Mouse (Mus musculus) megakaryocyte-erythroid progenitor cell, adult 5 weeks (primary cell): Measurements from ENCODE around the gene 5730522E02Rik. TPM values are rescaled to one million over a fixed set of nuclear protein-coding genes. Genes with fewer than 3 reads are reported as not detected.

Experiments
- polyA plus RNA-seq: library from polyadenylated mRNA; stranded (reverse); fragments of >175 nt; gene quantifications from 2 replicates; pipeline ENCODE4 v1.2.3, GENCODE M21; 2012

5730522E02Rik gene
- 0.19 and 0.30 TPM in 2 replicates for polyA plus RNA-seq

GRCm38 (mm10) chr11:26210582-26211180 lies at the start of gene 5730522E02Rik:
Gene 5730522E02Rik, minus strand, starts transcription at chr11:26210763.

Other genes with a start within 250 kb of the 5730522E02Rik start
- gene Fancl, start 175.4 kb upstream of the 5730522E02Rik start, polyA plus RNA-seq, result 0.42 and 0.45 TPM in 2 replicates